ENCODE assay signal across 9 mouse cellular contexts in the genomic region with DNA sequence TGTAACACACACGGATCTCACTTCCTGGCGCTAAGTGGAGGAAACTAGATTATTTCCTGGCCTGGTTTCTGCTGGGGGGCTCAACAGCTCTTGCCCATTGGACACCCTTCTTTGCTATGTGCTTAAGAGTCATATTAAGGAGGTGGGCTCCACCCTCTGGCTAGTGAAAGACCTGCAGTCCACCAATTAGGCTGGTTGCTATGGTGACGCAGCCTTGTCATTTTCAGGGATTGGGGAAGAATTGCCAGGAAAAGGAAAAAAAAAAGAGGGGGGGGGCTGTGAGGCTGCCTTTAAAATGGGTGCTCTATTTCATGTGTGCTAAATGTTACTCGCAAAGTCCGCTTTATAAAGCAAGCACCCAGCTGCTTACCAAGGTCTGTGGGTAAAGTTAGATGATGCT. TPM values are rescaled to one million over a fixed set of nuclear protein-coding genes. Genes with fewer than 3 reads are reported as not detected.
DNase-seq lines count a peak whose midpoint lies in the region; ATAC-seq and TF ChIP-seq lines count a peak whose summit lies in the region.
"Had no signal": no experiment of that assay in that cellular context is flagged by ENCODE, and none has a peak within 500 bp of the region (broad histone marks: within the 10 kb centered on the region; RNA-seq: fewer than 3 reads in every experiment).

No protein-coding gene starts in this region.

- no peak for DNase-seq in liver, postnatal 0 days
- no peak for DNase-seq in liver
- peak; percentile 79 for DNase-seq in embryonic facial prominence, embryonic 11.5 days (ENCODE audit: low spot score)
- peak; percentile 71 to 77 for DNase-seq in layer of hippocampus, postnatal 10 days (ENCODE audit: low spot score in 2 of 2)
- no peak for DNase-seq in spleen, adult 12 weeks (ENCODE audit: low spot score)
- no peak for DNase-seq in spleen, postnatal 4 days (ENCODE audit: low spot score in 2 of 2)
- DNase-seq in testis, postnatal 14 days (ENCODE audit: low spot score): no peak

- no peak overlapping the region for H3K4me2 ChIP-seq in liver, postnatal 0 days (ENCODE audit: low read depth, low read length)
- no peak overlapping the region for H3K4me2 ChIP-seq in embryonic facial prominence, embryonic 11.5 days (ENCODE audit: low read depth, low read length)
- peak overlapping the region; percentile 72 for H3K4me2 ChIP-seq in neural tube, embryonic 14.5 days (ENCODE audit: low read depth, low read length)
- H3K4me2 ChIP-seq: heart, embryonic 15.5 days had no signal

- TF ChIP-seq CTCF in liver, postnatal 0 days (IDR thresholded peaks at IDR 0.05; ENCODE audit: low read depth): 0 out of 2 replicates have a peak, but pooled peaks have one; percentile 16

- WGBS in liver, postnatal 0 days (ENCODE audit: insufficient replicate concordance): 50% methylated on average over 5 of the region's 5 CpGs
- WGBS in embryonic facial prominence, embryonic 11.5 days: 42% methylated on average over 5 of the region's 5 CpGs
- WGBS in neural tube, embryonic 14.5 days: 25% methylated on average over 5 of the region's 5 CpGs

- H3K4me1 ChIP-seq in liver, postnatal 0 days (ENCODE audit: insufficient read depth): no peaks in the 10 kb centered on the region
- H3K4me1 ChIP-seq in embryonic facial prominence, embryonic 11.5 days (ENCODE audit: control insufficient read depth, insufficient read depth, low read length): no peaks in the 10 kb centered on the region
- H3K4me1 ChIP-seq in neural tube, embryonic 14.5 days (ENCODE audit: control insufficient read depth, insufficient read depth, low read length): peaks cover 33% of the 10 kb centered on the region

- H3K36me3 ChIP-seq in liver, postnatal 0 days (replicated peaks; ENCODE audit: insufficient read depth, low read length): no peaks in the 10 kb centered on the region
- H3K36me3 ChIP-seq in embryonic facial prominence, embryonic 11.5 days (replicated peaks; ENCODE audit: control insufficient read depth, insufficient read depth, low read depth, low read length): no peaks in the 10 kb centered on the region
- no peaks in the 10 kb centered on the region for H3K36me3 ChIP-seq in neural tube, embryonic 14.5 days (ENCODE audit: control insufficient read depth, insufficient read depth, low read length)
- H3K36me3 ChIP-seq: heart, embryonic 15.5 days had no signal

- ATAC-seq in liver, postnatal 0 days: no peak
- ATAC-seq in embryonic facial prominence, embryonic 11.5 days (replicated peaks; ENCODE audit: insufficient number of reproducible peaks, low FRiP score, low TSS enrichment, low read depth): no peak
- ATAC-seq in neural tube, embryonic 14.5 days (ENCODE audit: low read depth): no peak

- no peak overlapping the region for H3K27ac ChIP-seq in liver, postnatal 0 days (ENCODE audit: low read depth)
- H3K27ac ChIP-seq in embryonic facial prominence, embryonic 11.5 days (replicated peaks; ENCODE audit: low read depth, low read length): no peak overlapping the region
- no peak overlapping the region for H3K27ac ChIP-seq in neural tube, embryonic 14.5 days (ENCODE audit: low read depth, low read length)
- H3K27ac ChIP-seq: heart, embryonic 15.5 days had no signal

- TF ChIP-seq EP300 in liver, postnatal 0 days (IDR thresholded peaks at IDR 0.05; ENCODE audit: low read depth): no peak

- H3K9me3 ChIP-seq in liver, postnatal 0 days (ENCODE audit: low read length): no peaks in the 10 kb centered on the region
- no peaks in the 10 kb centered on the region for H3K9me3 ChIP-seq in embryonic facial prominence, embryonic 11.5 days (replicated peaks; ENCODE audit: control insufficient read depth, low read length)
- no peaks in the 10 kb centered on the region for H3K9me3 ChIP-seq in neural tube, embryonic 14.5 days (ENCODE audit: control insufficient read depth, low read length)
- H3K9me3 ChIP-seq: heart, embryonic 15.5 days had no signal

- no peak overlapping the region for H3K4me3 ChIP-seq in liver, postnatal 0 days (ENCODE audit: low read depth, low read length)
- no peak overlapping the region for H3K4me3 ChIP-seq in embryonic facial prominence, embryonic 11.5 days (ENCODE audit: low read depth, low read length)
- peak overlapping the region; percentile 84 for H3K4me3 ChIP-seq in neural tube, embryonic 14.5 days (ENCODE audit: low read depth, low read length)
- H3K4me3 ChIP-seq: heart, embryonic 15.5 days had no signal

- H3K27me3 ChIP-seq in liver, postnatal 0 days (ENCODE audit: insufficient read depth, low read length): peaks cover 50% of the 10 kb centered on the region
- peaks cover 16% of the 10 kb centered on the region for H3K27me3 ChIP-seq in embryonic facial prominence, embryonic 11.5 days (ENCODE audit: control insufficient read depth, insufficient read depth, low read length)
- no peaks in the 10 kb centered on the region for H3K27me3 ChIP-seq in neural tube, embryonic 14.5 days (ENCODE audit: control insufficient read depth, insufficient read depth, low read length)

- no peak overlapping the region for H3K9ac ChIP-seq in liver, postnatal 0 days (replicated peaks)
- no peak overlapping the region for H3K9ac ChIP-seq in embryonic facial prominence, embryonic 11.5 days (replicated peaks; ENCODE audit: low read length)
- H3K9ac ChIP-seq in neural tube, embryonic 14.5 days (replicated peaks; ENCODE audit: low read depth, low read length): no peak overlapping the region
- H3K9ac ChIP-seq: heart, embryonic 15.5 days had no signal

RNA-seq across cellular contexts. Expression of gene Fam19a5, which starts 2.9 kb away (rescaled TPM):
- 0.04 TPM in 1 of 2 replicates, not detected in the other for polyA plus RNA-seq in liver, postnatal 0 days (2015; fragmentation: Nextera tagmentation; extraction: Ambion mirVana)
- polyA plus RNA-seq in embryonic facial prominence, embryonic 11.5 days (2014; fragmentation: Nextera tagmentation; extraction: Ambion mirVana): 3.6 and 4.7 TPM in 2 replicates
- total RNA-seq in layer of hippocampus, postnatal 10 days (2021): 10 to 100 TPM; 90.6 to 93.6 TPM
- 26.6 and 33.3 TPM in 2 replicates for polyA plus RNA-seq in neural tube, embryonic 14.5 days (2014; fragmentation: Nextera tagmentation; extraction: Ambion mirVana)

Comparison
In these comparisons a context has a peak if more than half of its experiments do, and no peak if none do; other contexts are left out.
1. DNase-seq: peak in embryonic facial prominence, embryonic 11.5 days (single experiment) and layer of hippocampus, postnatal 10 days (2 of 2); none in liver, postnatal 0 days (single experiment), liver (single experiment), spleen, adult 12 weeks (single experiment), spleen, postnatal 4 days (0 of 2) and testis, postnatal 14 days (single experiment).